Mouse (Mus musculus) c-Kit-negative CD71-positive TER-119-positive erythroid progenitor cells, embryonic 14.5 days (primary cell): Measurements from ENCODE around the gene Luc7l3.

ENCODE experiments used
- DNase-seq: peaks from one replicate; pipeline ENCODE4 v3.0.0-alpha.2; 2013; ENCODE audit warnings: low read depth, low spot score

The Luc7l3 gene

GRCm38 (mm10) chr11:94259814-94260213, 62.0 kb downstream of the Luc7l3 start:
- DNase-seq = no peak

GRCm38 (mm10) chr11:94257987-94258386, 63.8 kb downstream of the Luc7l3 start:
- DNase-seq = no peak

- DNase-seq = no peak
Observed at GRCm38 (mm10) chr11:94255733-94256132, 66.1 kb downstream of the Luc7l3 start.

- no peak for DNase-seq
Observed at GRCm38 (mm10) chr11:94253691-94254090, 68.1 kb downstream of the Luc7l3 start.

- no peak for DNase-seq
Observed at GRCm38 (mm10) chr11:94253156-94253555, 68.6 kb downstream of the Luc7l3 start.

- no peak for DNase-seq
Observed at GRCm38 (mm10) chr11:94246789-94247061, 75.1 kb downstream of the Luc7l3 start.

GRCm38 (mm10) chr11:94245955-94246788, 75.6 kb downstream of the Luc7l3 start, which contains the start of gene Wfikkn2:
Wfikkn2 (minus strand) TSS chr11:94246005.
- DNase-seq = no peak

- DNase-seq = no peak
Observed at GRCm38 (mm10) chr11:94244385-94244784, 77.4 kb downstream of the Luc7l3 start.

GRCm38 (mm10) chr11:94243422-94244180, 78.2 kb downstream of the Luc7l3 start:
- no peak for DNase-seq

GRCm38 (mm10) chr11:94242760-94243421, 78.9 kb downstream of the Luc7l3 start:
- no peak for DNase-seq

- no peak for DNase-seq
Observed at GRCm38 (mm10) chr11:94239706-94240105, 82.1 kb downstream of the Luc7l3 start.

GRCm38 (mm10) chr11:94238786-94239185, 83.0 kb downstream of the Luc7l3 start:
- DNase-seq = no peak
